Mouse (Mus musculus): ENCODE results near the gene Tmem151b.

GRCm38 (mm10) chr17:45564531-45565084 lies 15.1 kb upstream of the Tmem151b start:
- no peak for TF ChIP-seq CTCF (IDR thresholded peaks at IDR 0.05; ENCODE audit: control insufficient read depth, insufficient read depth, insufficient read length)
- no peak for TF ChIP-seq USF1 (IDR thresholded peaks at IDR 0.05; ENCODE audit: low read depth)
- TF ChIP-seq MAX (IDR thresholded peaks at IDR 0.05): no peak
